Mouse (Mus musculus) intestine, postnatal 0 days (tissue): ENCODE data around the gene Acsm3. TPM values are rescaled to one million over a fixed set of nuclear protein-coding genes. Genes with fewer than 3 reads are reported as not detected.

Experiments
- ATAC-seq: fragments of 200-750 bp; cut with Nextera tagmentation; 2 replicates; pipeline ENCODE4 v1.8.0; 2017; ENCODE audit warnings: mild to moderate bottlenecking, moderate TSS enrichment, moderate library complexity
- H3K27ac ChIP-seq: fragments of 300-500 bp; sonication (generic); 2 replicates; pipeline ENCODE4 v1.5.1; 2014; ENCODE audit warnings: mild to moderate bottlenecking, low read depth, low read length, moderate library complexity
- H3K27me3 ChIP-seq: fragments of 300-500 bp; sonication (generic); replicated peaks from 2 replicates; pipeline ENCODE4 v1.6.1; 2014; ENCODE audit warnings: low read length, mixed read lengths; ENCODE audit not compliant: control insufficient read depth, insufficient read depth
- H3K36me3 ChIP-seq: fragments of 300-500 bp; sonication (generic); 2 replicates; pipeline ENCODE4 v1.6.1; 2014; ENCODE audit warnings: mild to moderate bottlenecking, moderate library complexity; ENCODE audit not compliant: control insufficient read depth, insufficient read depth
- H3K4me1 ChIP-seq: fragments of 300-500 bp; sonication (generic); replicated peaks from 2 replicates; pipeline ENCODE4 v1.6.1; 2014; ENCODE audit warnings: antibody characterized with exemption, low read length, mixed read lengths; ENCODE audit not compliant: control insufficient read depth, insufficient read depth
- H3K4me2 ChIP-seq: fragments of 300-500 bp; sonication (generic); replicated peaks from 2 replicates; pipeline ENCODE4 v1.6.1; 2014; ENCODE audit warnings: low read depth, mild to moderate bottlenecking, moderate library complexity
- H3K4me3 ChIP-seq: fragments of 300-500 bp; sonication (generic); 2 replicates; pipeline ENCODE4 v1.5.1; 2014; ENCODE audit warnings: low read depth, low read length
- H3K9ac ChIP-seq: fragments of 300-500 bp; sonication (generic); 2 replicates; pipeline ENCODE4 v1.6.1; 2014; ENCODE audit warnings: mild to moderate bottlenecking, low read depth, low read length
- H3K9me3 ChIP-seq: fragments of 300-500 bp; sonication (generic); 2 replicates; pipeline ENCODE4 v1.6.1; 2016; ENCODE audit warnings: mixed run types; ENCODE audit not compliant: control insufficient read depth
- CTCF ChIP-seq: sonication (generic); IDR thresholded peaks from 2 replicates; pipeline ENCODE4 v1.5.1; 2016; ENCODE audit warnings: low read depth, mild to moderate bottlenecking, control low read depth, antibody characterized with exemption, moderate library complexity
- WGBS: fragments of 180-500 bp; shearing (Covaris S2); extraction: QIAGEN DNeasy Blood & Tissue Kit; methylation state at CpG from one replicate; pipeline ENCODE4 v1.1.7; 2014; 5-methylcytosine and 5-hydroxymethylcytosine counted together
- polyA plus RNA-seq: library from polyadenylated mRNA; unstranded; fragments of >200 nt; fragmentation: Nextera tagmentation; extraction: Ambion mirVana; gene quantifications from 2 replicates; pipeline ENCODE4 v1.2.1, GENCODE M21; 2015

The Acsm3 gene
- polyA plus RNA-seq, 1 experiment from 2014 or later: 0.80 TPM

GRCm38 (mm10) chr7:119793586-119794250, 33.0 kb downstream of the Acsm3 start, which contains the start of the genes Rexo5 and Eri2:
Gene Rexo5, plus strand, starts transcription at chr7:119794006.
Gene Eri2, minus strand, starts transcription at chr7:119794058.
- Histone ChIP-seq H3K36me3 (0 out of 2 replicates have a peak, but pooled peaks cover 8% of the 10 kb centered on the region), H3K4me3 (peak within 1 kb of the TSS; percentile 75), H3K4me1 (no peaks in the 10 kb centered on the region; the same call in 1 of the 2 replicates), H3K9me3 (no peaks in the 10 kb centered on the region), H3K27ac (peak within 1 kb of the TSS; percentile 30; the same call in 1 of the 2 replicates), H3K4me2 (peak within 1 kb of the TSS; percentile 74), H3K27me3 (no peaks in the 10 kb centered on the region), H3K9ac (peak within 1 kb of the TSS; percentile 70)
- ATAC-seq: peak; percentile 98
- TF ChIP-seq CTCF: no peak
- WGBS: under 1% methylated on average over 53 of the region's 53 CpGs

DNA sequence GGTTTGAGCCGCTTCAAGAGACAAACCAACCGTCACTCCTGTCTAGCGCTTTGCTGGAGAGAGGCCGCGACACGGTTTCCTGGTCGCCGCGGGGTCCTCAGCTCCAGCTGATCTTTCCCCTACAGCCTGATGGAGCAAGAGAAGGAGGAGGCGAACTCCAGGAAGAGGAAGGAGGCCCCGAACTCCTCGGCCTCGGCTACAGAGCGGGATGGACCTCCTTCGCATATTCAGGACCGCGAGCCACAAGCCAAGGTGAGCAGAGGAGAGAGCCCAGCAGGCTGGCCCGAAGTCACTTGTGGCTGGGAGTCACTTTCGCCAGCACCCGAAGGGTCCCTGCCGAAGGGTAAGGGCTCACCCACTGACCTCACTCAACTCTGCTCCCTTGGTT, 33.5 kb downstream of the Acsm3 start:
- H3K9me3 ChIP-seq: no peaks in the 10 kb centered on the region
- peak overlapping the region; percentile 70 for H3K9ac ChIP-seq
- H3K4me1 ChIP-seq: no peaks in the 10 kb centered on the region; the same call in 1 of the 2 replicates
- ATAC-seq: no peak; the same call in 1 of the 2 replicates
- 0 out of 2 replicates have a peak, but pooled peaks cover 8% of the 10 kb centered on the region for H3K36me3 ChIP-seq
- WGBS: 0% methylated on average over 21 of the region's 21 CpGs
- no peak for TF ChIP-seq CTCF
- H3K27ac ChIP-seq: 0 out of 2 replicates have a peak overlapping the region, but pooled peaks have one; percentile 17
- no peaks in the 10 kb centered on the region for H3K27me3 ChIP-seq
- peak overlapping the region; percentile 74 for H3K4me2 ChIP-seq
- peak overlapping the region; percentile 75 for H3K4me3 ChIP-seq

DNA sequence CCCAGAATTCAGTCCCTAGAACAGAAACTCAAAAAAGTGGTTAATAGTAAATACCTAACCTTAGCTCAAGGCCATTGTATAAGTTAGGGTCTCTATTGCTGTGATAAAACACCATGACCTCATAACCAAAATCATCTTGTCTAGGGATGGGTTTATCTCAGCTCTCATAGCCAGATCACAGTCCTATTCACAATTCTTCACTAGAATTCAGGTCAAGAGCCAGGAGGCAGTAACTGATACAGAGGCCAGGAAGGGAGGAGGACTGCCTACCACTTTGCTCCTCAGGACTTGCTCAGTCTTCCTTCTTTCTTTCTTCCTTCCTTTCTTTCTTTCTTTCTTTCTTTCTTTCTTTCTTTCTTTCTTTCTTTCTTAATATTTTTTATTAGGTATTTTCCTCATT, 34.6 kb downstream of the Acsm3 start:
- no peak for ATAC-seq
- no peak overlapping the region for H3K9ac ChIP-seq
- no peaks in the 10 kb centered on the region for H3K9me3 ChIP-seq
- no peaks in the 10 kb centered on the region for H3K27me3 ChIP-seq
- no peak overlapping the region; the same call in 1 of the 2 replicates for H3K4me2 ChIP-seq
- no peak for TF ChIP-seq CTCF
- no peaks in the 10 kb centered on the region for H3K36me3 ChIP-seq
- no peak overlapping the region for H3K27ac ChIP-seq
- H3K4me3 ChIP-seq: no peak overlapping the region
- no peaks in the 10 kb centered on the region; the same call in 1 of the 2 replicates for H3K4me1 ChIP-seq

DNA sequence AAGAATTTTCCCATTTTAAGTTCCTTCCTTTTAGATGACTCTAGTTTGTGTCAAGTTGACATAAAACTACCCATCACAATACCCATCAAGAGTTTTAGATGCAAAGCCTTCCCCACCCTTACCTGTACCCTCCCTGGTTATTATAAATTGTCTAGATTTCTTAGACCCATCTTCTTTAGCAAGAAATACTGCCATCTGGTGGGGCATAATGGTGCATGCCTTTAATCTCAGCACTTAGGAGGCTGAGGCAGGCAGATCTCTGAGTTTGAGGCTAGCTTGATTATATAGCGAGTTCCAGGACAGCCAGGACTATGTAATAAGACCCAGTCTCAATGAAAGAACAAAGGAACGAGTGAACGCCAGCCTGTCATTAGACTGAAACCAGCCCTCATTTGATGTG, 39.8 kb downstream of the Acsm3 start:
- no peak overlapping the region for H3K4me3 ChIP-seq
- no peaks in the 10 kb centered on the region for H3K27me3 ChIP-seq
- WGBS: 96% methylated on average over 3 of the region's 3 CpGs
- H3K4me2 ChIP-seq: no peak overlapping the region
- H3K36me3 ChIP-seq: no peaks in the 10 kb centered on the region
- ATAC-seq: no peak
- no peaks in the 10 kb centered on the region for H3K4me1 ChIP-seq
- no peak overlapping the region for H3K9ac ChIP-seq
- peak; percentile 60 for TF ChIP-seq CTCF
- no peaks in the 10 kb centered on the region for H3K9me3 ChIP-seq
- no peak overlapping the region for H3K27ac ChIP-seq

DNA sequence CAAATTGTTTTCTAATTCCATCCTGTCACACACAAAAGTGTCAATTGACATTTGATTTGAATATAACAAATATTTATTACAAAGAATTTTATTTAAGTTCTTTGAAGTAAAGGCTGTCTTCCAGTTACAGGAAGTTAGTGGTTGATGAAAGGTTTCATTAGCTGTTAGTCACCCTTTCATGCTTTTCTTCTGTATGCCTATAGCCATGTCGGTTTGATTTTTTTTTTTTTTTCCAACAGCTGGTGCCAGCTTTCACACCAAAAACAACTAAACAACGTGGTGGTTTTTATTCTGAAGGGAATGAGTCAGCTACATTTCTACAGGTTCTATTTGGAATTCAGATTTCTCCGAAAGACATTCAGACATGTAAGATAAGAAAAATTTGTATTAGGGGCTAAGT, 40.3 kb downstream of the Acsm3 start:
- H3K36me3 ChIP-seq: no peaks in the 10 kb centered on the region
- 74% methylated on average over 3 of the region's 3 CpGs for WGBS

DNA sequence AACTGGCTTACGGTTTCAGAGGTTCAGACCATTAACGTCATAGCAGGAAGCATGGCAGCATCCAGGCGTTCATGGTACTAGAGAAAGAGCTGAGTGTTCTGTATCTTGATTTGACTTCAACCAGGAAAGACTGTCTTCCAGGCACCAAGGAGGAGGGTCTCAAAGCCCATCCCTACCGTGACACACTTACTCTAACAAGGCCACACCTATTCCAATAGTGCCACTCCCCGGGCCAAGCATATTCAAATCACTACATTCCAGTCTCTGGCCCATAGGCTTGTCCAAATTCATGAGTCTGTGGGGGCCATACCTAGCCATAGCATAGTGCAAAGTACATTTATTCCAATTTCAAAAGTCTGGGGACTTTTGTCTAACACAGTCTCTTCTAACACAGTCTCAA, 46.7 kb downstream of the Acsm3 start:
- Histone ChIP-seq H3K4me2 (no peak overlapping the region), H3K9me3 (no peaks in the 10 kb centered on the region), H3K27ac (no peak overlapping the region), H3K9ac (no peak overlapping the region), H3K4me3 (no peak overlapping the region), H3K4me1 (no peaks in the 10 kb centered on the region), H3K36me3 (no peaks in the 10 kb centered on the region; the same call in 1 of the 2 replicates), H3K27me3 (no peaks in the 10 kb centered on the region)
- WGBS: 85% methylated on average over 5 of the region's 5 CpGs
- no peak for TF ChIP-seq CTCF
- ATAC-seq: no peak

More for the DNA sequence above, 40.3 kb downstream of the Acsm3 start:
- ATAC-seq: no peak
- H3K9ac ChIP-seq: no peak overlapping the region
- no peak overlapping the region for H3K4me3 ChIP-seq
- no peaks in the 10 kb centered on the region for H3K4me1 ChIP-seq
- no peaks in the 10 kb centered on the region for H3K27me3 ChIP-seq
- no peaks in the 10 kb centered on the region for H3K9me3 ChIP-seq
- H3K4me2 ChIP-seq: no peak overlapping the region
- no peak overlapping the region for H3K27ac ChIP-seq
- TF ChIP-seq CTCF: no peak
